Mouse (Mus musculus) erythroblast, embryonic 14.5 days (primary cell): ENCODE data around the gene Nubpl.

ENCODE experiments used
- GATA1 ChIP-seq: IDR thresholded peaks from 2 replicates; pipeline ENCODE4 v1.6.1; 2012; ENCODE audit warnings: low read length, inconsistent platforms, mixed read lengths
- TAL1 ChIP-seq: IDR thresholded peaks from 3 replicates; pipeline ENCODE4 v1.6.1; 2012; ENCODE audit warnings: low read length, inconsistent platforms, mixed read lengths

DNA sequence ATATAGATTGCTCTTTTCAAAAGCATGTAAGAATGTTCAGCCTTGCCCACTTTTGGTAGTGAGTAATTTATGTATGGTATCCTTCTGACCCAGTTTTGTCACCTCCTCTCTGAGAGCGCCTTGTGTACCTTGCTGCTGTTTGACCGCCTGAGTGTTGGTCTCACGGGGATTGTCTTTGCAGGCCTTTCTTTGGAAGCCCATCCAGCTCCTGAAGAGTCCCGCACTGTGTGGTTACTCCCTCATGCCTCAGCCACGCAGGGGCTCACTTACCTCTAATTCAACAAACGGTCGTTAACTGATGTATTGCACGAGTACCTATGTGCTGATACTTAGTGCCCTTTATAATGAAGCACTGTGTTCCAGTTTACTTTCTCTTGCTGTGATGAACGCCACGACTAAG is 192.1 kb downstream of the Nubpl start:
- TF ChIP-seq GATA1 (no peak), TAL1 (no peak)
